Mouse (Mus musculus) kidney, postnatal 14 days (tissue): ENCODE measurements around the gene Dgkg.

ENCODE experiments used
- DNase-seq: peaks from one replicate; pipeline ENCODE4 v3.0.0; 2022; ENCODE audit warnings: mixed read lengths

The Dgkg gene

DNA sequence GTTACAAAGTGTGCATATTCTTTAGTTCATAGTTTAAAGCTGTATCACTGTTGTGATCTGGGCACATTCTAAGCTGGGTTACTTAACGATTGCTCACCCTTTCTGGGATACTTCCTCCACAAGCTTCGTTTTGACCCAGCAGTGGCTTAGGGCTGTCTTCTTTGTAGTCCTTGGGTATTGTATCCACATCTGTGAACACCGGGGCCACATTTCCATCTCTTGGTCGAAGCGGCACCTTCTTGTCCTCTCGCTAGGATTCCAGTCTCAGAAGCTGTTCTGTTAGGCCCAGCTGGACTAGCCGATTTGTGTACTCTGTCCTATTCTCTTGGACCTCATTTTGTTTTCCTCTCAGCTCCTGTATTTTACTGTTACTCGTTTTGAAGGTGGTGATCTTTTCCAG lies 13.6 kb downstream of the Dgkg start:
- DNase-seq, result no peak

- no peak for DNase-seq
Measured at GRCm38 (mm10) chr16:22642953-22643352, 14.1 kb downstream of the Dgkg start.

GRCm38 (mm10) chr16:22642054-22642453 lies 15.0 kb downstream of the Dgkg start:
- DNase-seq, result no peak

DNA sequence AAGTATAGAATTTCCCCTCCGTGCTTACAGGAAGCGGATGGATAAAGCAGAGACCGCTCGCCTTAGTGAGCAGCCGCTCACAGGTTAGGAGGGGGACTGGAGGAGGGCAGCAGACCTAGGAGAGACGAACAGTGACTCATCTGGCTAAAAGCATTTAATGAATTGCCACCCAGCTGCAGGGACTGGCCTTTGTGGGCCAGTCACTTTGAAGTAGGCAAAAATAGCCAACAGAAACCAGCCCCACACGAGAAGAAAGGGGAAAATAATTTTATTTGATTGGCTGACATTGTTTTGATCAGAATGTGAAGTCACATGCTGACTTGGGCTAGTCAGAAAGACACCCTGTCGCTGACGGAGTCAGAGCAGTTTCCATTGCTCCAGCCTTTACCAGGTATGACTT lies 15.4 kb downstream of the Dgkg start:
- DNase-seq, result no peak

DNA sequence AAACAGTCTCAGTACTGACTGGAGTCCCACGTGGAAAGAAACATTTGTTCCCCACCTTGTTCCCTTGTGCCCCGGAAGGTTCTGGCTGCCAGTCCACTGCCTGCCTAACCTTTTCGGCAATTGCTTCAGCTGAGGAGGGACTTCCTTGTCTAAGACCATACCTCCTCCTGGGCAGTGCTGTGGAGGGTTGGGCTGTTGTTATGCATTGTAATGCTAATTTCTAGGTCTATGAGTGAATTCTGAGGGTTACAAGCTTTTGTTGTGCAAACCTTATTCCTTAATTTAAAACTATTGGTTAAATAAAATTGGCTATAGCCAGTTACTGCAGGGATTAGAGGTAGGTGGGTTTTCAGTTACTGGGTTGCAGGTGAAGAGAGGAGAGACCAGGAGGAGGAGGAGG lies 19.7 kb downstream of the Dgkg start:
- no peak for DNase-seq

GRCm38 (mm10) chr16:22635706-22636105 lies 21.3 kb downstream of the Dgkg start:
- no peak for DNase-seq

DNA sequence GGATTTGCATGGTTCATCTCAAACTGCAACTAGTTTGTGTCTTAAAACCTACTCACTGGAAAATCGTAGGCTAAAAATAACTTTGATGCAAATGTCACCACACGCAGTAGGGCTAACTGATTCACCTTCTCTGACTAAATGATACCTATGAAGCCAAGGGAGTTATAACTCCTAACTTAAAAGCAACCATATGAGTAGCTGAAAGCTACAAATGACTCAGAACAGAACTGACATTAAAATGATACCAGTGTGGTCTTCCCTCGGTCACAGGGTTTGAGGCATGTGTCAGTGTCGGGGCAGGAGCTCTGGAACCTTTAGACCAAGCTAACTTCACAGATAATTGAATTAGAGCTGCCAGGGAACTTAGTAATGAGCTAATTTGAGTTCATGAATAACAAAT lies 24.0 kb downstream of the Dgkg start:
- DNase-seq, result no peak

DNA sequence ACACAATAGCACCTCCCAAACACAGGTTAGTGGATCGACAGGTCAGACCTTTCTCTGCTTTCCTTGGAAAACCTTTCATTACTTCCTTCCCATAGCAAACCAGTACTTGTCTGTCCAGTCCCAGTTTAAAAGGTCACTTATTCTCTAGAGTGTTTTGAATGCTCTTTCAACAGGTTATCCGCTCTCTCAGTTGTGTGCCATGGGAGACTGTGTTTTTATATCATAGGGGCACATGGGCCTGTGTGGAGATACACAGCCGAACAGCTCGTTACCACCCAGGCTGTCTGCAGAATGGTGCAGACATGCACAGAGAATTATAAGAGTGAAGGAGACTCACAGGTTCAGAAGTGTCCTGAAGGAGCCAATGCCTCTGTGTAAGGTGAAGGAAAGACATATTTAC lies 26.7 kb downstream of the Dgkg start:
- no peak for DNase-seq

GRCm38 (mm10) chr16:22629900-22630299 lies 27.1 kb downstream of the Dgkg start:
- DNase-seq, result no peak

DNA sequence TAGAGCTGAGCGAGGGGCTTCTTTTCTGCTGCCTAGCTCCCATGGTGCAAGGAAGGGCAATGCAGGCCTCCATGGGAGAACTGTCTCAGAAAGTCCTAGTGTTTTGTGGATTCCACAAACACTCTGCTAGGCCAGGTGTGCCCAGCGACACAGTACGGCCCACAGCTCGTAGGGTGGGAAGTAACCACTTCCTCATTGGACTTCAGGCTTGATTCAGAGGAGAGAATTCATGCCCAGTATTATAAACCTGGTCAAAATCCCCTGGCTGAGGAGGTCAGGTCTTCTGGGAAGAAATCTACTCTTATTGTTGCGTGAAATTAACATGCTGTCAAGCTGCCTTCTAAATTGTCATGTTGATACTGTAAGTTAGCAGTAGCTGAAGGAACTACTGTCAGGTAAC lies 31.0 kb downstream of the Dgkg start:
- no peak for DNase-seq

- DNase-seq, result no peak
Measured at GRCm38 (mm10) chr16:22625412-22625811, 31.6 kb downstream of the Dgkg start.

GRCm38 (mm10) chr16:22622286-22622685 lies 34.7 kb downstream of the Dgkg start:
- DNase-seq, result peak; percentile 57

DNA sequence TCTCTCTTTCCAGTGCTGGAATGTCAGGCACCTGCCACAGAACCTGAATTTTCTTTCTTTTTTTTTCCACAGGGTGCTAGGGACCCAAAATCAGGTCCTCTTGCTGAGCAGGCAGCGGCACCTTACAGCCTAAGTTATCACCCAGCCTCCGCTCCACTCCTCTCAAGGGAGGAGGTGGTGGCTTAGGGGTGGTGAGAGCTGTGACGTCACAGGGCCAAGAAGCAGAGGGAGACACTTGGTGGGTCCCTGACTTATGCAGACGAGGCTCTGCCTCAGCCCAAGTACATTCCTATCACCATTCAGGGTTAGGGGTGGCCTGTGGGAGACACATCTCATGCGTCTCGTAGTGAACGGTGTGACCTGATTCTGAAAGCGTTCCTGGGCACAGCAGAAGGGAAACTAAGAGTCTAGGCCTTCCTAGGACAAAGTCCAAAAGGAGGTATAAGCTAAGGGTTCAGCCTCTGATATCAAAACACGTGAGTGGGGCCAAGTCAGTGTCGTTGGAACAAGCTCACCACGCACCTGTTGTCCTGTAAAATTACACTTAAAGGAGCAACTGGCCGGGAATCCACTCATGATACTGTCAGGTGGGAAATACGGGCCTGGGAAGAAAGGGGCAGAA lies 35.6 kb downstream of the Dgkg start:
- DNase-seq, result no peak

DNA sequence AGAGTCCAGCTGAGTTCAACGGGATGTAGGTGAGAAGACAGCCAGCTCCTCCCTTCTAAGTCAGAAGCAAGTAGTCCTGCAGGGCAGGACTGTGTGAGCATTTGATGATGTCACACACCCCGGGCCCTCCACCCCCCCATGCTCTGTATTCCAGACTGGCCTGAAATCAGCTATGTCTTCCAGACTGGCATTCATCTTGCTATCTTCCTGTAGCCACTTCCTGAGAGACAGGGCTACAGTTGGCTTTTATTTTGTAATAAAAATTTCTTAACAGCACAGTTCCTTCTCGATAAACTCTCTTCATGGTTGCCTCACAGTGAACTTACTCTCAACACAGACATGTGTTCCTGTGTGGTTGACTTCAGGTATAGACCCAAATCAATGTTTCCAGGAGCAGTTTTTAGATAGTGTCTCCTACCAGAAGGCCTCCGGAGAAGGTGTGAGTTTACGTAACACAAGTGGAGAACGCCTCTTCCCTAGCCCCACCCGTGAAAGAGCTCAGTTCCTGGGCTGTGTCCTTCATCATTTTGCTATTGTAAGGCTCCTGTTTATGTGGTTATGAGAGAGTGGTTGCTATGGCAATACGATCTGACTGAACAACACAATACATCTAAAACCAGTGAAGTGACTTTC lies 38.5 kb downstream of the Dgkg start:
- DNase-seq, result no peak

DNA sequence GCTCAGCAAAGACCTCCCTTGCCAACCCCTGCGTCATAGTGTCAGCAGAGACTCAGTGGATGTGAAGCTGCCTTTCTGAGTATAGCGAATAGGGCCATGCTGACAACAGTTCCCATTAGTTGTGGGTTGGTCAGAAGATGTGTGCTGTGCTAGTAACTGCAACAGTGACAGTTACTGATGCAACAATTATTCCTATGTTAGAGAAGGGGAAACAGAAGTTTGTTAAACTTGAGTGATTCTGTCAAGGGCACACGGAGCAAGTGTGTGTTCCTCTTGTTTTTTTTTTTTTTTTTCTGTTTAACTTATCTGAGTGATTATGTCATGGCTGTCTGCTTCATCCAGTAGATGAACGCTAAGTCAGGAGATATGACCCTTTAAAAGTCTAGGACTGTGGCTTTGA lies 41.2 kb downstream of the Dgkg start:
- no peak for DNase-seq

GRCm38 (mm10) chr16:22613186-22614073 lies 43.6 kb downstream of the Dgkg start:
- no peak for DNase-seq

GRCm38 (mm10) chr16:22608046-22608445 lies 49.0 kb downstream of the Dgkg start:
- DNase-seq, result no peak

- no peak for DNase-seq
Measured at GRCm38 (mm10) chr16:22606989-22607388, 50.0 kb downstream of the Dgkg start.

GRCm38 (mm10) chr16:22602399-22602798 lies 54.6 kb downstream of the Dgkg start:
- DNase-seq, result no peak

- no peak for DNase-seq
Measured at GRCm38 (mm10) chr16:22601756-22602155, 55.3 kb downstream of the Dgkg start.

- DNase-seq, result no peak
Measured at GRCm38 (mm10) chr16:22600108-22600699, 56.8 kb downstream of the Dgkg start.

DNA sequence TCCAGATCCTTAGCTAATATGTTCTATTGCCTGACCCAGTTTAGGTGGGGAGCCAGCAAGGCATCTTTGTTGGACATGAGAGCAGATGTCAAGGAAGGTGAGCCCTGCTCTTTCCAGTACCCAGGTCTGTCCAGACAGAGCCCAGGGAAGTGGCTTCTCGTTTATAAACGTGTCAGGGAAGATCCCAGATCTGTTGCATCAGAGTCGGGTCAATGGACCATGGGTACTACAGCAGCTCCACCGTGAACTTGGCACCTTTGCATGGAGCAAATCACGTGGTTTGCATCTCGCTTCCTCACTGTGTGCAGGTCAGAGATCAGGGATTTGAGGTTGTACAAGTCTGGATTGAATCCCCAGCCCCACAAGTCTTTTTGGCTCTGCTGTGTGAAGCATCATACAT lies 58.3 kb downstream of the Dgkg start:
- DNase-seq, result peak; percentile 42

DNA sequence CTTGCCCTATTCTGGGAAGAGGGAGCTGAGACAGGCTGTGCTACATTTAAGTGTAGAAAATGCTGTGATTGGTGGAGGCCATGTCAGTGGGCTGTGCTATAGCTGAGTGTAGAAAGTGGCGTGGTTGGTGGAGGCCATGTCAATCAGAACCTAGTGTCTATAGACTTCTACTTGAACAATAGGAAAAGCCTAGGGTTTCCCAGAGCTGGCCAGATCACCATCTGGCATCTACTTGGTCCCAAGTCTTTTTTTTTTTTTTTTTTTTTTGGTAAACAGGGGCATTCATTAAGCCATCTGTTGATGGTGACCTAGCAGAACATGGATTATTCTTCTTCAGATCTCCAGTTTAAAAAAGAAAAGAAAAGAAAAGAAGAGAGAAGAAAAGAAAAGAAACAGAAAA lies 60.6 kb downstream of the Dgkg start:
- no peak for DNase-seq

- no peak for DNase-seq
Measured at GRCm38 (mm10) chr16:22593907-22594306, 63.1 kb downstream of the Dgkg start.
